Mouse (Mus musculus) gastrocnemius, postnatal 10 days (tissue): Measurements from ENCODE around the gene Fcgr4. TPM values are rescaled to one million over a fixed set of nuclear protein-coding genes. Genes with fewer than 3 reads are reported as not detected.
"Not testable (repeated sequence)": the region's sequence is repeated elsewhere in the genome, so short reads cannot be mapped to it uniquely, and the experiment has no call there.

Experiments used
- DNase-seq: peaks from one replicate; pipeline ENCODE4 v3.0.0; 2021; ENCODE audit warnings: mixed read lengths
- long read RNA-seq, 2 experiments: library from polyadenylated mRNA; stranded (forward); transcript quantifications; one replicate each; pipeline ENCODE4 v2.0.0; 2021
- total RNA-seq, 2 experiments: library from RNA; stranded (reverse); gene quantifications; 2 replicates each; pipeline ENCODE4 v1.2.3; 2021

Fcgr4 gene
- under 1 TPM; 0.19 to 0.41 TPM for total RNA-seq
- long read RNA-seq, experiment 1: 0 reads
- long read RNA-seq, experiment 2: 0 reads

DNA sequence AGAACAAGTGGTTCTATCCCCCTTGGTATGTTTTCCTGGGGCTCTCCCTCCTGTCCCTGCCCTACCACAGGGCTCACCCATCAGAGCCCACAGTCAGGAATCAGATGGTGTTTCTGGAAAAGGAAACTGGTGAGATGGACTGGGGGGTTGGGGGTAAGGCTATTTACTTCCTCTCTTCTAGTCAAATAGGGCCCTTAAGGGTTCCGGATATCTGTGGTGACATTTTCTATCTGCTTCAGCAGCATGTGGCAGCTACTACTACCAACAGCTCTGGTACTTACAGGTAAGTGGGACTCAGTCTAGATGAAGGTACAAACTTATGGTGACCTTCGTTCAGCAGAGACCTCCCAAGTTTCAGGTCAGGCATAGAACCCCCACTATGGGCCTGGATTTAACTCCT is at the start of gene Fcgr4:
Gene Fcgr4 (plus strand): TSS at position 184 of the 400 bp plus-strand sequence.
- no peak for DNase-seq

DNA sequence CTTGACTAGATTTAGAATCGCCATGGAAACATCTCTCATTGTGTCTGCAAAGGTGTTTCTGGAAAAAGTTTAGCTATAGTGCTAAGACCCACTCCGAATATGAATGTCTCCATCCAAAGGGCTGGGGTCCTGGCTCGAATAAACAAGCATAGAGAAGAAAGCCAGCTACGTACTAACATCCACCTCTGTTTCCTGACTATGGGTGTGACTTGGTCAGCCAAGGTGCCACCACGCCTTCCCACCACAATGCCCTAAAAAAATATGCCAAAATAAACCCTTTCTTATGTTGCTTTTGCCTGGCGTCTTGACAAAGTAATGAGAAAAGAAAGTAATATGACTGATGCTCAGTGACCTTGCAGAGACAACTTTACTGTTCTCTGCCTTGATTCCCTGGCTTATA is 46.2 kb upstream of the Fcgr4 start:
- no peak for DNase-seq

DNA sequence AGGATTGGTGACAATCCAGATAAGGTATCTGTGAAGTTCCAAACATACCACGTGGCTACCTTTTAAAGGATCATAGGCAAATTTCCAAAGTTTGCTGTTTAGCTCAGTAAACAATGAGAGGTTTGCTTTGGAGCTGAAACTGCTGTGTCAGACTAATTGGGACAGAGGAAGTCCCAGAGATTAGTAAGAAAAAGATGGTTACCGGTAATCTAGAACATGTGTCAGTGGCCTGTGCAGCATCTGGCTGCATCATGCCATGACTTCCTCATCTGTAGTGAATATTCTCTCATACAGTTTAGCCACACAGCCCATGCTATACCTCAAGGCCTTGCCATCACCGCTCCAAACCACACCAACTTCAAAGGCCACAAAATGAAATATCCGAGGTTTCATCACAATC is 45.8 kb upstream of the Fcgr4 start:
- DNase-seq: no peak

DNA sequence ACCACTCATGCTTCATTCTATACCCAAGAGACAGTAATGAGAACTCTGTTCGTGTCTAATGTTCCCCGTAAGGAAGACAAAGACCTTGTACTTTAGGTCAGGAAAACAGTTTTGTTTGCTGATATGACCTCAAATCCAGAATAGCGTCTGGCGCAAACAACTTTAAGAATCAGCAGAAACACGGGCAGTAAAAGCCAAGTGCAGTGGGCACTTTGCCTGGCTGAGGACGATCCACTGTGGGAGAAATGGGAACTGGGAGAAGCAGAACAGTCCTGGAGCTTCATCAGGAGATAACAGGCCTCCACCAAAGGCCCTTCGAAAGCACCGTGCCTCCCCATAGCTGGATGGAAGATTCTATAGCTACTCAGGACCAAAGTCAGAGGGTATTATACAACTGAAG is 44.5 kb upstream of the Fcgr4 start:
- DNase-seq: no peak

DNA sequence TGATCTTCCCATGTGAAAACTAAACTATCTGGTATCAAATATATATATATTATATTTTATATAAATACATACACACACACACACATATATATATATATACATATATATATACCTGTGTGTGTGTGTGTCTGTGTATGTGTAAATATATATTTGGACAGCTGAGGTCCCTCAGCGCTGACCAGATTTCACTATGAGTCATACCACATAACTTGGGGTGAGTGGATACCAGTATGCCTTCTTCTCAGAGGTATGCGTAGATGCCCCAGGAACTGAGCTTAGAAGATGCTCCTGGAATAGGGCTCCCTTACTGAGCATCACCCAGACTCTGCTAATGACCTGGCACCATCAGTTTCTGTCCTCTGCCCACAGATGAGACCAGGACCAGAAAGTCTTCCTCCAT is 44.0 kb upstream of the Fcgr4 start:
- DNase-seq: no peak

DNA sequence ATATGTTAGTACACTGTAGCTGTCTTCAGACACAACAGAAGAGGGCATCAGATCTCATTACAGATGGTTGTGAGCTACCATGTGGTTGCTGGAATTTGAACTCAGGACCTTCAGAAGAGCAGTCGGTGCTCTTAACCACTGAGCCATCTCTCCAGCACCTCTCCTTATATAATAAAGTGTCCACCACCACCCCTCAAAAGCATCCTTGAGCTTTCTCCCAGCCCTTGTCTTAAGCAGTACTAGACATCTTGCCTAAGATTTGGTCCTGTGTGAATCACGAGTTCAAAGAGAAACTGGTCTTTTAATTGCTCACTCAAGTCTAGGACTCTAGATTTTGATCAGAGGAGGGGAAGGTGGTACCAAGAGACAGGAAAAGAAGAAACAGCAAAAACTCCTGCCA is 43.4 kb upstream of the Fcgr4 start:
- not testable (repeated sequence) for DNase-seq

DNA sequence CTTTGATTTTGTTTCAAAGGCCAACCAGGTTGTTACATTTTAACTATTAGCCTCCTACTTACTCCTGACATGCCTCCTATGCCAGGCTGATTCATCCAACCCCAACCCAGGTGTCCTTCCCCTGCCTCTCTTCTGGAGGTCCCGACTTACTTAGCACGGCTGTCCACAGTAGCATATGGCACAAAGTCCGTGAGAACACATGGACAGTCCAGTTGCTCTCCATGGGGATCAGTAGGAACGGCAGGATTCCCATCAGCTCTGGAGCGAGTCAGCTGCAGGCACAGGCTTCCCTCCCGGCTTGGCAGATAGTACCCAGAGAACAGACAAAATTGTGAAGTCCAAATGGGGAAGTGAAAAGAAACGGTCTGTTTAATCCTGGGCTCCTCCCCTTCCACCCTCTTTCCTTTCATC is 43.0 kb upstream of the Fcgr4 start:
- no peak for DNase-seq

DNA sequence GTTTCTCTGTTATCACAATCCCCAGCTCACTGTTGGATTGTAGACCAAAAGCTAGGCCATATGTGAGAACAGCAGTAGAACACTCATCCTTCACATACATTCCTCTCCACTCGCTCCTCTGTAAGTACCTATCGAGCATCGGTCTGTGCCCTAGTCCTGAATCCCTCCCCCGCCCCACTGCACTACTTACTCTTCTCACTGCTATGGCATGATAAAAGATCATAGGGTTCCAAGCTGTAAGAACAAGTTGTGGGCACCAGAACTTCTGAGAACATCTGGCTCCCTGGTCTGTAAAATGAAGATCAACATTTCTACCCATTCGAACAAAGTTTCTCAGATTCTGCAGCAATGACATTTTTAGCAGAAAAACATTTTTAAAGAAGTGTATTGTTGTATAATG is 42.3 kb upstream of the Fcgr4 start, which contains the start of gene Fcgr2b:
Gene Fcgr2b (minus strand): TSS at position 101 of the 400 bp plus-strand sequence.
- DNase-seq: no peak

DNA sequence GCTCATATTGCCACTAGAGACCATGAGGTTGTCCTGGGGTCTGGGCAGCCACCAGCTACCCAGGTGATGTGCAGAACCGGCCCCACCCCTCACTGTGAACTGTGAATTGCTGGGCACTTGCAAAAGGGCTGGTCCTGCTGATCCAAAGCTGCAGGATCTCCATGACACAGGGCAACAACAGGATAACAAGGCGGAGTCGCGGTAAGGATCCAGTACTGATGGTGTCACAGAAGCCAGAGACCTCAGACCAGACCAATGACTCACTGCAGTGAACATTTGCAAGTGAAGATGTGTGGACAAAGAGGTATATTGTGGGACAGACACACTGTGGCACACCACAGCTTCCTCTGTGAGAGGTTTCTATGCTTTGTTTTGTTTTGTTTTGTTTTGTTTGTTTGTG is 40.1 kb upstream of the Fcgr4 start:
- no peak for DNase-seq

DNA sequence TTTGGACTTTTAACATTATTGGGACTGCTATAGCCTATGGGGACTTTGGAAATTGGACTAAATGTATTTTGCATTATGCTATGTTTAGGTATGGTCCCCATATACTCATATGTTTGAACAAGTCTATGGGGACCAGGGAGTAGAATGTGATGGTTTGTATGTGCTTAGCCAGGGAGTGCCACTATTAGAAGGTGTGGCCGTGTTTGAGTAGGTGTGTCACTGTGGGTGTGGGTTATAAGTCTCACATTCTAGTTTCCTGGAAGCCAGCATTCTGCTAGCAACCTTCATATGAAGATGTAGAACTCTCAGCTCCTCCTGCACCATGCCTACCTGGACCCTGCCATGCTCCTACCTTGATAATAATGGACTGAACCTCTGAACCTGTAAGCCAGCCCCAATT is 37.0 kb upstream of the Fcgr4 start:
- DNase-seq: not testable (repeated sequence)

DNA sequence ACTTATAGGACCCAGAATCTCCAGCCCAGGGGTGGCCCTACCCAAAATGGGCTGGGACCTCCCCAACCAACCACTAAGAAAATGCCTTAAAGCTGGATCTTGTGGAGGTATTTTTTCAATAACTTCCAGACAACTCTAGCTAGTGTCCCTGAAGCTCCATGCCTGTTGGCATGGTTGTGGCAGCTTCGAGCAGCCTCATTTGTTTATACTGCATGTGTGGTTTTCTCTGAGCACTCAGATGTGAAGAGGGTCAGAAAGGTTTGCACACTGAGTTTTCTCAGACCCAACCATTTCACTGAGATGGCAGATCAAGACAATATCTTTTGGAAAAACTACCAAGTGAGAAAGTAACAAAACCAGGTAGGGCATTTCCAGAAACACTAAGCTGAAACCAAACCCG is 36.4 kb upstream of the Fcgr4 start:
- DNase-seq: no peak

DNA sequence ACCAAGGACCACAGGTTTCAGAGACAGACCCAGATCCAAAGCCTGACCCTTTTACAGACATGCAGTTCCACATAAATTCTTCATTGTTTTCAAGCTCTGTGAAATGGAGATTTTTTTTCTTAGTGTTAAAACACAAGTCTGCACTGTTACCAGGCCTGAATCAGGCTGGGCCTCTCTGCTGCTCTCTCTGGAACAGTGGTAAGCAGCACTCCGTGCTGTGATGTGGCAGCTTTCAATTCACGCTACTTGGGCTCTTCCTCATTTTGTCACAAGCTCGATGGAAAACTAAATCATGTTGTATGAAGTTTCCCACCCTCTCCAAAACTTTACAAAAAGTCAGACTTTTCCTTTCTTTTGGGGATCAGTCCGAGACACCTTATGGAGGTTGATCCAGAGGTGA is 35.7 kb upstream of the Fcgr4 start:
- DNase-seq: no peak

DNA sequence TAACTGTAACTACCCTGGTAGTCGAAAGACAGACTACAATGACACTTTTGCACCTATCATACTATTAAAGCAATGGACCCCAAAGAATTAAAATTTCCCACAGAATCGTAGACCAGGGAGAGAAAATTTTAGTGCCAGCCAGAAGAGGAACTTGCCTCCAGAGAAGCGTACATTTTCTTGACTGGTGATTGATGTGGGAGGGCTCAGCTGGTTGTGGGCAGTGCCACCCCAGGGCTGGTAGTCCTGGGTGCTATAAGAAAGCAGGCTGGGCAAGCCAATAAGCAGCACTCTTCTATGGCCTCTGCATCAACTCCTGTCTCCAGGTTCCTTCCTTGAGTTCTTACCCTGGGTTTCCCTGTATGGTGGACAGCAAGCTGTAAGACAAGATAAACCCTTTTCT is 33.6 kb upstream of the Fcgr4 start:
- DNase-seq: no peak

DNA sequence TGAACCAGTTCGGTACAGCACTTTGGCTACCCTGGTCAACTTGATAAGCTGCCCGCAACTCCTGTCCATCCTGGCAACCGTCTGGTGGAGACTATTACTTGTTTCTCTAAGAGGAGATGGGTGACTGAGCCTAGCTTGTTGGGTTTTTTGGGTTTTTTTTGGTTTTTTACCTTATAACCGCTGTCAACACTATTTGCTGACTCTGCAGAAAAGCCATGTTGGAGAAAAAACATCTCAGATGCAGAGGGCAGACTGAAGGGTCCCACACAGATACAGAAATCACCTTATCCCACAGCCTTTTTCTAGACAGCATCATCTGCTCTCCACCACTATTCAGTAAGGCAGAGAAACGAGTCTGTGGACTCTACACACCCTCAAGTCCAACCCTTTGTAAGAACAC is 32.9 kb upstream of the Fcgr4 start:
- no peak for DNase-seq

DNA sequence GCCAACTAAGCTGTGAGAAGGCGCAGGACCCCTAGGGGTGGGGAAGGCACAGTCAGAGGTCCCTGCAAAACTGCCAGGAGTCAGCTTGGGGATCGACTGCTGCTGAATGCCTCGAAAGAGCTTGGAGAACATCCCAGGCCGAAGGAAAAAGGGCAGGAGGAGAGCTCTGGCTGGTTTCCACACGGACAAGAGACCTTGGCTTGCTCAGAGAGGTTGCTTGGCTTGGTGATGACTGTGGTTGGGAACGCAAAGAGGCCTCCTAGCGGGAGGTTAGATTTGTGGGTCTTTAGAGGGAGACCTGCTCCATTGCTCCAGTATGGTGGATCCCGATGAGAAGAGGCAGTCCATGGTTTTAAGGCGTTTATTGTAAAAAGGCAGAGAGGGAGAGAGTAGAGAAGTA is 29.1 kb upstream of the Fcgr4 start:
- no peak for DNase-seq

DNA sequence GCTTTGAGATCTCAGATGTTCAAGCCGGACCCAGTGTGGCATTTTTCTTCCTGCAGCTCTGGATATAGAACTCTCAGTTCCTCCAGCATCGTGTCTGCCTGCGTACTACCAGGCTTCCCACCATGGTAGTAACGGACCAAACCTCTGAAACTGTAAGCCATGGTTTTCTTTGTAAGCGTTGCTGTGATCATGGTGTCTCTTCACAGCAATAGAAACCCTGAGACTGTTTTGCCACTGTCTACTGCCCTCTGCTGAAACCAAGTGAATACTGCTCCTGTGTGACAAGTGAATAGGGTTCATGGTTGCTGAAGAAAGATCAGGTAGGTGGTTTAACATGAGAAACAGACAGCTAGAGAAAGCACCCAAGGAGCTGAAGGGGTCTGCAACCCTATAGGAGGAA is 26.2 kb upstream of the Fcgr4 start:
- no peak for DNase-seq

DNA sequence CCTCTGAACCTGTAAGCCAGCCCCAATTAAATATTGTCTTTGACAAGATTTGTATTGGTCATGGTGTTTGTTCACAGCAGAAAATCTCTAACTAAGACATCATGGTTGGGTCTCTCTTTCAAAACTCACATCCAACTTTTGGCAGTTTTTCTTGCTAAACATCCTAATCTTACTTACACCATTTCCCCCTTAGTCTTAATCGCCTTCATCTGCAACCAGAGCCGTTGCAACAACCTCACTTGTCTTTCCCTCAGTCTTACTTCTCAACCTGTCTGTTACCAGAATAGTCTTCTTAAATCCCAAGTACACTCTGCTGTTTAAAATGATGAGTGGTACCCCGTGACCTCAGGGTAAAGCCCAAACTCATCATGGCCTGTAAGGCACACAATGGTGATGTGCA is 22.7 kb upstream of the Fcgr4 start:
- DNase-seq: no peak

DNA sequence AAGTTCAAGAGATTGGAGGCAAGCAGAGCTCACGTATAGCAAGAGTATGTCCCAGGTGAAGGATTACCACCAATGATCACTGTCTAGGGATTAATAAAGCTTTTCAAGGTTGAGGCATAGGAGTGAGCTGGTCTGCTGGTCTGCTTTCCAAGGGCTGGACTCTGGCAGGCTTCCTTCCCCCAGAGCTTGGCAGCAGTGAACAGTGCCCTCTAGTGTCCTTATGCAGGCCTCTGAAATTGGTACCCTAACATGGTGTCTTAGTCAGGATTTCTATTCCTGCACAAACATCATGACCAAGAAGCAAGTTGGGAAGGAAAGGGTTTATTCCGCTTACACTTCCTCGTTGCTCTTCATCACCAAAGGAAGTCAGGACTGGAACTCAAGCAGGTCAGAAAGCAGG is 22.0 kb upstream of the Fcgr4 start:
- DNase-seq: peak; percentile 44

DNA sequence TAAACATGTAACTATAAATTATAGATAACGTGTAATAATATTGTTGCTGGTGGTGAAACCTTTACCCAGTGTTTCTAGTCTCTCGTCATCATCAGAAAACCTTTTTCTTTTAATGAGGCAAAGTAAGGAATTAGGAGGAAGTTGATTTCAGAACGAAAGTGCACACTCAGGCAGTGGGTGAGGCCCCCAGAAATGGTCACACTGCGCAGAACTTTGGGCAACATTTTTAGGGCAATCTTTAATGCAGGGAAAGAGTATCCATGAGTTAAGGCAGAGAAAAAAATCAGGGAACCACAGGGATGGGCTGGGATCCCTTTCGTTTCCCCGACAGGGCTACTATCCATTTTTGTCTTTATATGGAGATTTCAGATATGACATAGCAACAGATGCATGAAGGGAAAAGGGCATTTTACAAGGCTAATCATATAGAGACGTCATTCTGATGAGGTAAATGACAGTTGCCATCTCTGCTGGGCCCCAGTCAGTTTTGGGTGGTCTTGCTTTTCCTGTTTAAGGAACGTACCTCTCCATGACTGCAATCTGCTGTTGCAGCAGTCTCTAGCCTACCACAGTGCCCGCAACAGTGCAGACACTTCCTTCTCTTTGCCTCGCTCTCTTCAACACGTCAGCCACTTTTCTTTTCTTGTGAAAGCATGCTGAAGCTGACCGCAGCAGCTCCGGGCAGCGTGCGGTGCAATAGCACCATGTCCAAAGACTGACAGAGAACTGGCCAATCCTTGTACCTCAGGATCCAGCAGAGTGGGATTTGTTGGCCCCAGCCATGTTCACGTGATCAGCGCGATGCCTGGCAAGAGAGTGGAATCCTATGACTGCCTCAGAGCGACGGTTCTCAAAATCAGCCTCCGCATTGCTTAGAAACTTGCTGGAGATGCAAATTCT is 20.7 kb upstream of the Fcgr4 start:
- DNase-seq: peak; percentile 17

DNA sequence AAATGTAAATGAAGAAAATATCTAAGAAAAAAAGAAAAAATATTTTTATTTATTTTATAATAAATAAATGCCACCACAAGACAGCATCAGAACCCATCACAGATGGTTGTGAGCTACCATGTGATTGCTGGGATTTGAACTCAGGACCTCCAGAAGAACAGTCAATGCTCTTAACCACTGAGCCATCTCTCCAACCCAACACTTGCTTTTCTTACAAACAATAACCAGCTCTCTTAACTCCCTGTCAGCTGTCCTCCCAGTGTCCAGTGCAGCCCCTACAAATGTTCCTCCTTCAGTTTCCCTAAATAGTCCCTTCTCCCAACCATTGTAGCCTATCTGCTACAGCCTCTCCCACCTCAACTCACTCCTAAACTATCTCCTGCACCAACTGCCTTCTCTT is 18.9 kb upstream of the Fcgr4 start:
- no peak for DNase-seq

DNA sequence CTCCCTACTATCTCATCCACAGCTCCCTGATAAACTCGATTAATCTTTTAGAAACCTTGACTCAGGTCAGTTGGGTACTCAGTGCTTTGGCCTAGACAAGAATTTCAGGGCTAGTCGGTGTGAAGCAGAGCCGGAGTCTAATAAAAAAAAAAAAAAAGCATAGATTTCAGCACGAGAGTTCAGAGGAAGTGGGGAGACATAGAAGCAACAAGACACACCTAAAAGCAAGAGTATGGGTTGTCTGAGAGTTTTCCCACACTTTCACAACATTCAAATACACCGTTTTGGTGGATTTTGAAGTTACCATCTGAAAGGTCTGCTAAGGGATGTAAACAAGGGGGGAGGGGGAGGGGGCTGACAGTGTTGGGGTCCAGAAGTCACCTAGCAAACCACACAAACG is 13.6 kb upstream of the Fcgr4 start:
- no peak for DNase-seq

DNA sequence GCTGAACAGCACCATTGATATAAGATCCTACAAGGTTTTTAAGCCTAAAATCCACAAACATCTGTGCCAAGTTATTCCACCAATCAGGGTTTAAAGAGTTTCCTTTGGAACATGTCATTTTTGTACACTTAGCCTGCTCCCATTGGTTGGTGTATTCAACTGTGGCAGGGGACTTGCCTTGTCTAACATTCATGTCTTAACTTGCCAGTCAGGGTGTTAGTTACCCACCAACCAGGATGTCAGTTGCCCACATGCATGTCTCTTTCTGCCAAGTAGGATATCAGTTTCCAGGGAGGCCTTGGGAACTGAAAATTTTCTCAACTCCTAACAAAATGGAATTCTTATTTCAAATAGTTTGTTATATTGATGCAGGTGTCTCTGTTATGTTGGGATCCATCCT is 13.1 kb upstream of the Fcgr4 start:
- DNase-seq: no peak

DNA sequence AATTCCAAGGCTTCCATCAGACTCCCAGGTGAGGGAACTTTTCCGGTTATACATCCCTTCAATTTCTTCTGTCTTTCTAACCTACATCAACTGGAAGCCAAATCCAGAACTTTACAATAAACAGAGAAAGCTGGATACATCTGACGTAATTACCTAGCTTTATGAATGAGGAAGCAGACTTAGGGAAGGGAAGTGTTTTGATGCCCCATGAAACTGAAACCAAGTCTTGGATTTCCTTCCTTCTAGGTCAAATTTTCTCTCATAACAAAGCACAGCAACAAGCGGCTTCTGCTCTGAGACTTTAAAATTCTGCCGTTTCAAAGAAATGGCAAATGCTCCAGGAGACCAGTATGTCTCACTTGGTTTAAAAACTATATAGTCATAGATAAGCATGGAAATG is 12.4 kb upstream of the Fcgr4 start:
- DNase-seq: no peak

DNA sequence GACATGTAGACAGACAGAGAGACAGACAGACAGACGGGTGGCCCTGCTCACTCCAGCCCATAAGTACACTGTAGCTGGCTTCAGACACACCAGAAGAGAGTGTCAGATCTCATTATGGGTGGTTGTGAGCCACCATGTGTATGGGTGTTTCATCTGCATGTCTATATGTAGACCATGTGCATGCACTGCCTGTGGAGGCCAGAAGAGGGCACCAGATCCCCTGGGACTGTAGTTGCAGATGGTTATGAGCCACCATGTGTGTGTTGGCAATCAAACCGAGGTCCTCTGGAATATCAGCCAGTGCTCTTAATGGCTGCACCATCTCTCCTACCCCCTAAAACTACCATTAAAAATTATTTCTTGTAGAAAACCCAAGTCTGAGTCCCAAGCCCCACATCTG is 11.8 kb upstream of the Fcgr4 start:
- no peak for DNase-seq
